Mouse (Mus musculus) MEL (cell line): ENCODE measurements around the gene Kcnd1.

ENCODE experiments used
- CTCF ChIP-seq, 3 experiments: IDR thresholded peaks in 2 of 3; conservative IDR thresholded peaks in 1 of 3; 2 replicates each; pipeline ENCODE4 v1.5.1; 2011 to 2012; ENCODE audit warnings: low read length in 3 of 3, low read depth in 2 of 3, mild to moderate bottlenecking in 2 of 3, improper control_type of control experiment in 1 of 3, inconsistent platforms in 1 of 3, mixed read lengths in 1 of 3, moderate library complexity in 1 of 3; ENCODE audit not compliant: control insufficient read depth in 1 of 3, insufficient read depth in 1 of 3, poor library complexity in 1 of 3, severe bottlenecking in 1 of 3
- MYC ChIP-seq: IDR thresholded peaks from 2 replicates; pipeline ENCODE4 v1.6.1; 2011; ENCODE audit warnings: low read depth, mild to moderate bottlenecking, low read length, improper control_type of control experiment, moderate library complexity
- POLR2A ChIP-seq, 2 experiments: IDR thresholded peaks; 2 replicates each; pipeline ENCODE4 v1.6.1; 2011 to 2012; ENCODE audit warnings: low read length in 2 of 2, mild to moderate bottlenecking in 2 of 2, control low read depth in 1 of 2, improper control_type of control experiment in 1 of 2, low read depth in 1 of 2, moderate library complexity in 1 of 2; ENCODE audit not compliant: control insufficient read depth in 1 of 2, insufficient read depth in 1 of 2, poor library complexity in 1 of 2
- TBP ChIP-seq: IDR thresholded peaks from 2 replicates; pipeline ENCODE4 v1.8.0; 2011; ENCODE audit warnings: low read depth, low read length, improper control_type of control experiment
- ZNF384 ChIP-seq: IDR thresholded peaks from 2 replicates; pipeline ENCODE4 v1.6.1; 2012; ENCODE audit warnings: low read depth, mild to moderate bottlenecking, inconsistent platforms, low read length, improper control_type of control experiment

GRCm38 (mm10) chrX:7859191-7859753 lies 37.2 kb downstream of the Kcnd1 start:
- TF ChIP-seq CTCF (IDR thresholded peaks at IDR 0.05 in 2 of 3, conservative IDR thresholded peaks at IDR 0.05 in 1 of 3; ENCODE audit: control insufficient read depth in 1 of 3, insufficient read depth in 1 of 3, low read depth in 2 of 3, low read length in 3 of 3, poor library complexity in 1 of 3, severe bottlenecking in 1 of 3): no peak
- no peak for TF ChIP-seq MYC
- TF ChIP-seq POLR2A (IDR thresholded peaks at IDR 0.05; ENCODE audit: control insufficient read depth in 1 of 2, insufficient read depth in 1 of 2, low read depth in 1 of 2, low read length in 2 of 2, poor library complexity in 1 of 2): no peak
- TF ChIP-seq ZNF384: no peak
- no peak for TF ChIP-seq TBP
